Mouse (Mus musculus): ENCODE results near the gene Zgrf1. TPM values are rescaled to one million over a fixed set of nuclear protein-coding genes. Genes with fewer than 3 reads are reported as not detected.

Gene Zgrf1
- polyA plus RNA-seq, 1 experiment from 2014 or later, result 20.8 TPM

GRCm38 (mm10) chr3:127529824-127530223 lies 23.5 kb upstream of the Zgrf1 start:
- H3K27ac ChIP-seq, result no peak overlapping the region
- H3K4me3 ChIP-seq, result no peak overlapping the region
- H3K36me3 ChIP-seq (replicated peaks), result 0 out of 2 replicates have a peak, but pooled peaks cover 2% of the 10 kb centered on the region
- no peaks in the 10 kb centered on the region for H3K9me3 ChIP-seq
- H3K4me1 ChIP-seq, result peaks cover 9% of the 10 kb centered on the region
- DNase-seq (ENCODE audit: extremely low spot score, low spot score), result no peak
- no peaks in the 10 kb centered on the region for H3K27me3 ChIP-seq (ENCODE audit: poor library complexity, severe bottlenecking)
- 79% methylated on average over 4 of the region's 4 CpGs for WGBS

DNA sequence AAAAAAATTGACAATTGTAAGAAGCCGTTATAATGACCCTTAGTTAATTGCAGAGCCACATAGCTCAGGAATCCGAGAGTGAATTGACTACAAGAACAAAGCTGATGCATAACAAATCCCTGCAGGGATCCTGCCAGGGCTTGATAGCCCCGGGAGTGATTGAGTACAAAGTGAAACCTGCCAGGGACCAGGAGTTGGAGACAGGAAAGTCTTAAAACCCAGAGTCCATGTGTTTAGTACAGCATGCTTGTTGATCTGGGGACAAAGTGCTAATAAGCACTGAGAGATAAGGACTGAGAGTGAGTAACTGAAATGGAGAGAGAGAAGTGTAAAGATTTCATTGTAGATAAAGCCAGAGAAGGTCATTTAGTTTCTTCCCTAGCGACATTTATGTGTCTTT lies 23.0 kb upstream of the Zgrf1 start:
- peak overlapping the region; percentile 35; the same call in 1 of the 2 replicates for H3K27ac ChIP-seq
- 10% methylated on average over 4 of the region's 4 CpGs for WGBS
- H3K36me3 ChIP-seq (replicated peaks), result 0 out of 2 replicates have a peak, but pooled peaks cover 2% of the 10 kb centered on the region
- H3K27me3 ChIP-seq (ENCODE audit: poor library complexity, severe bottlenecking), result no peaks in the 10 kb centered on the region
- peaks cover 9% of the 10 kb centered on the region for H3K4me1 ChIP-seq
- DNase-seq (ENCODE audit: extremely low spot score, low spot score), result no peak
- no peak overlapping the region for H3K4me3 ChIP-seq
- no peaks in the 10 kb centered on the region for H3K9me3 ChIP-seq

DNA sequence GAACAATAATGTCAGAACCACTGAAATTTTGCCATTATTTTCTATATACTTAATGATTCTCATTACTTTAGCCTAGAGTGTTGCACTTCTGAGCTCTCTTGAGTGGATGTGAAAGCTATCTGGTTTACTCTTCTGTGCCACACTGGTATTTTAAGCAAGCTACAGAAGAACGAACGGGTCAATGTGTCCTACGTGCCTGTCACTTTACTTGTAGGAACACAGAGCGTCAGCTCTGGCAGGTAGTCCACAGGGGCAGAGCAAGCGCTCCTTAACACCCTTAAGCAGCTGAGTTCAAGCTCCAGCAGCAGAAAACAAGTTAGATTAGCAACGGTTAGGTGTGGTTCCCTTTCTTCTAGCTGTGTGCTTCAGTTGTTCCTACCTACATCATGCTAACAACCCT lies 14.1 kb upstream of the Zgrf1 start:
- Histone ChIP-seq H3K9me3 (no peaks in the 10 kb centered on the region), H3K36me3 (replicated peaks) (peaks cover 76% of the 10 kb centered on the region), H3K27ac (no peak overlapping the region), H3K4me3 (no peak overlapping the region), H3K27me3 (ENCODE audit: poor library complexity, severe bottlenecking) (no peaks in the 10 kb centered on the region), H3K4me1 (no peaks in the 10 kb centered on the region)
- 65% methylated on average over 6 of the region's 6 CpGs for WGBS
- no peak for DNase-seq (ENCODE audit: extremely low spot score, low spot score)

DNA sequence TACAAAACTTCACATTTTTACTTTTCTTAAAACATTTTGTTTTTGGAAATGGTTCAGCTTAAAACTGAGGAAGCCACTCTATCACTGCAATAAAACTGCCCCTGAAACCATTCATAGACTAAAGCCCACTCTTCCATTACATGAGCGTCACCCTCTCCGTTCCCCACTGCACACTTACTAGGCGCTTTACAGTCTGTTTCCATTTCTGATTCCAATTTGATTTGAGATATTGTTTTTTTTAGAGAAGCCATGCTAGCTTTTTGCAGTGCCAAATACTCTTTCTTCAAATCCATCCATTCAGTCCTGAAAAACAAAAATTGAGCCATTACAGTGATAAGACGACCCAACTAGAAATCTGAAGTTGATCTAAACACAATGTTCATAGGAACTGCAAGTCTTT lies 9.3 kb upstream of the Zgrf1 start:
- no peaks in the 10 kb centered on the region for H3K9me3 ChIP-seq
- no peak overlapping the region for H3K4me3 ChIP-seq
- H3K4me1 ChIP-seq, result 0 out of 2 replicates have a peak, but pooled peaks cover 7% of the 10 kb centered on the region
- 79% methylated on average over 4 of the region's 4 CpGs for WGBS
- peaks cover 78% of the 10 kb centered on the region for H3K36me3 ChIP-seq (replicated peaks)
- H3K27me3 ChIP-seq (ENCODE audit: poor library complexity, severe bottlenecking), result peaks cover 6% of the 10 kb centered on the region; the same call in 1 of the 2 replicates
- H3K27ac ChIP-seq, result no peak overlapping the region
- DNase-seq (ENCODE audit: extremely low spot score, low spot score), result no peak

- no peak for DNase-seq (ENCODE audit: extremely low spot score, low spot score)
- Histone ChIP-seq H3K27me3 (ENCODE audit: poor library complexity, severe bottlenecking) (peaks cover 6% of the 10 kb centered on the region; the same call in 1 of the 2 replicates), H3K27ac (no peak overlapping the region), H3K9me3 (no peaks in the 10 kb centered on the region), H3K4me3 (no peak overlapping the region), H3K4me1 (0 out of 2 replicates have a peak, but pooled peaks cover 7% of the 10 kb centered on the region), H3K36me3 (replicated peaks) (peaks cover 73% of the 10 kb centered on the region)
- 25% methylated on average over 5 of the region's 5 CpGs for WGBS
Measured at GRCm38 (mm10) chr3:127544610-127545121, 8.6 kb upstream of the Zgrf1 start.

- DNase-seq (ENCODE audit: extremely low spot score, low spot score), result peak; percentile 44
- H3K4me1 ChIP-seq, result peaks cover 16% of the 10 kb centered on the region
- no peak overlapping the region for H3K4me3 ChIP-seq
- no peaks in the 10 kb centered on the region for H3K9me3 ChIP-seq
- peaks cover 44% of the 10 kb centered on the region for H3K36me3 ChIP-seq (replicated peaks)
- 24% methylated on average over 5 of the region's 5 CpGs for WGBS
- H3K27me3 ChIP-seq (ENCODE audit: poor library complexity, severe bottlenecking), result peaks cover 6% of the 10 kb centered on the region; the same call in 1 of the 2 replicates
- H3K27ac ChIP-seq, result no peak overlapping the region
Measured at GRCm38 (mm10) chr3:127547882-127548281, 5.4 kb upstream of the Zgrf1 start.

- no peaks in the 10 kb centered on the region for H3K27me3 ChIP-seq (ENCODE audit: poor library complexity, severe bottlenecking)
- DNase-seq (ENCODE audit: extremely low spot score, low spot score), result no peak
- no peaks in the 10 kb centered on the region for H3K9me3 ChIP-seq
- peaks cover 21% of the 10 kb centered on the region for H3K4me1 ChIP-seq
- 9% methylated on average over 13 of the region's 13 CpGs for WGBS
- H3K36me3 ChIP-seq (replicated peaks), result peaks cover 22% of the 10 kb centered on the region
- peak overlapping the region; percentile 69 for H3K4me3 ChIP-seq
- H3K27ac ChIP-seq, result peak overlapping the region; percentile 99
Measured at GRCm38 (mm10) chr3:127552434-127552972, 786 bp upstream of the Zgrf1 start.

DNA sequence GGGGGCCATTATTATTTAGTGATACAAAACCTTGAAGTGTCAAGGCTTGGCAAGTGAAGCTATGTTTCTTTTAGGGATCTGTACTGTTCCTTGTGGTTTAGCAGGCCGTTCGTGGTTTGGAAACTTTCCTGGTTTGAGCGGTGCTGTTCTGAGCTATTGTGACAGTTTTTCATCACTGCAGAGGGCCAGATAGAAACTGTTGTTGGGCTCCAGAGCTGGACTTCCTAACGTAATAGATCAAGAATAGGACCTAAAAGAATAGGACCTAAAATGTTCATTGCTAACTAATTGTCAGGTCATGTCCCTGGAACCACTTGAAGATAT lies 393 bp downstream of the Zgrf1 start:
- H3K36me3 ChIP-seq (replicated peaks), result peaks cover 32% of the 10 kb centered on the region
- H3K9me3 ChIP-seq, result no peaks in the 10 kb centered on the region
- peak overlapping the region; percentile 69 for H3K4me3 ChIP-seq
- peak overlapping the region; percentile 99 for H3K27ac ChIP-seq
- H3K4me1 ChIP-seq, result peaks cover 21% of the 10 kb centered on the region
- H3K27me3 ChIP-seq (ENCODE audit: poor library complexity, severe bottlenecking), result no peaks in the 10 kb centered on the region
- DNase-seq (ENCODE audit: extremely low spot score, low spot score), result no peak
- 3% methylated on average over 4 of the region's 4 CpGs for WGBS

DNA sequence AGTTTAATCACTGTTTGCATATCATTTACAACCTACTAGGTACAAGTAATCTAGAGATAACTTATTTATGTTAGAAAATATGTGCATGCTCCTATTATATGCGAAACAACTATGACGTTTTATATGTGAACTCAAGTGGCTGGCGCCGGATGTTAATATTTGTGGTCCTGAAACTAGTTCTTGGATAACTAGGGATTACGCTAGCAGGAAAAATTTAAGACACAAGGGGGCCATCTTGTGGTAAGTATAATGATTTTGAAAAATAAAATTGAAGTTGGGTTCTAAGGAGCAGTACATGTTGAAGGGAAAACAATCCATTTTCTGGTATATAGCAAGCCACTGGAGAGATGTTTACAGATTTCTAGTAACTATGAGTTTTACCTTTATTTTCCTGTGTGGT lies 1.4 kb downstream of the Zgrf1 start:
- H3K4me3 ChIP-seq, result peak overlapping the region; percentile 69
- peaks cover 21% of the 10 kb centered on the region for H3K4me1 ChIP-seq
- H3K9me3 ChIP-seq, result no peaks in the 10 kb centered on the region
- H3K36me3 ChIP-seq (replicated peaks), result peaks cover 41% of the 10 kb centered on the region
- 74% methylated on average over 5 of the region's 5 CpGs for WGBS
- no peak overlapping the region for H3K27ac ChIP-seq
- DNase-seq (ENCODE audit: extremely low spot score, low spot score), result no peak
- H3K27me3 ChIP-seq (ENCODE audit: poor library complexity, severe bottlenecking), result no peaks in the 10 kb centered on the region

- no peak for DNase-seq (ENCODE audit: extremely low spot score, low spot score)
- Histone ChIP-seq H3K9me3 (no peaks in the 10 kb centered on the region), H3K4me1 (peaks cover 12% of the 10 kb centered on the region), H3K27ac (no peak overlapping the region), H3K4me3 (no peak overlapping the region), H3K27me3 (ENCODE audit: poor library complexity, severe bottlenecking) (no peaks in the 10 kb centered on the region), H3K36me3 (replicated peaks) (peaks cover 69% of the 10 kb centered on the region)
Measured at GRCm38 (mm10) chr3:127558201-127558600, 4.9 kb downstream of the Zgrf1 start.

DNA sequence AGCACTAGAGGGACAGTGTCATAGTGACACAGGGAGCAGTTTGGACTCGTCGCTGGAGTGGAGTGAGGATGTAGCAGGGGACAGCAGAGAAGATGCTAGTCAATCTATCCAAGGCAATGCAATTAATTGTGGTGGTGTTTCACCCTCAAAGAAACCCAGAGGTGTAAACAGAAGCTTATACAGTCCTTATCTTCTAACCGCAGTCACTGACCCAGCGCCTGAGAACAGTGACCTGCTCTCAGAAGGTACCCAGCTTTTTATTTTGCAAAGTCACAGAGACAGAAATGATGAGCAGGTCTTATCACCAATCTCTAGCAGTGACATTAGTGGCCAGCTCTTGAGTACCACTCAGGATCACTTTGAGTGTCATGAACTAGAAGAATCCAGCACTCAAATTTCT lies 9.7 kb downstream of the Zgrf1 start:
- Histone ChIP-seq H3K4me1 (no peaks in the 10 kb centered on the region), H3K27me3 (ENCODE audit: poor library complexity, severe bottlenecking) (no peaks in the 10 kb centered on the region), H3K27ac (no peak overlapping the region), H3K36me3 (replicated peaks) (peaks cover 81% of the 10 kb centered on the region), H3K9me3 (no peaks in the 10 kb centered on the region), H3K4me3 (no peak overlapping the region)
- 97% methylated on average over 4 of the region's 4 CpGs for whole genome bisulfite sequencing
- no peak for DNase-seq (ENCODE audit: extremely low spot score, low spot score)

GRCm38 (mm10) chr3:127565129-127565528 lies 11.8 kb downstream of the Zgrf1 start:
- Histone ChIP-seq H3K4me3 (no peak overlapping the region), H3K4me1 (no peaks in the 10 kb centered on the region), H3K27ac (no peak overlapping the region), H3K36me3 (replicated peaks) (peaks cover 84% of the 10 kb centered on the region), H3K9me3 (no peaks in the 10 kb centered on the region), H3K27me3 (ENCODE audit: poor library complexity, severe bottlenecking) (no peaks in the 10 kb centered on the region)
- DNase-seq (ENCODE audit: extremely low spot score, low spot score), result no peak
- WGBS, result 80% methylated on average over 3 of the region's 3 CpGs

GRCm38 (mm10) chr3:127572557-127572956 lies 19.3 kb downstream of the Zgrf1 start:
- Histone ChIP-seq H3K27me3 (ENCODE audit: poor library complexity, severe bottlenecking) (no peaks in the 10 kb centered on the region), H3K4me3 (no peak overlapping the region), H3K9me3 (no peaks in the 10 kb centered on the region), H3K4me1 (no peaks in the 10 kb centered on the region), H3K27ac (no peak overlapping the region), H3K36me3 (replicated peaks) (peaks cover 84% of the 10 kb centered on the region)
- WGBS, result 64% methylated on average over 4 of the region's 4 CpGs
- no peak for DNase-seq (ENCODE audit: extremely low spot score, low spot score)

DNA sequence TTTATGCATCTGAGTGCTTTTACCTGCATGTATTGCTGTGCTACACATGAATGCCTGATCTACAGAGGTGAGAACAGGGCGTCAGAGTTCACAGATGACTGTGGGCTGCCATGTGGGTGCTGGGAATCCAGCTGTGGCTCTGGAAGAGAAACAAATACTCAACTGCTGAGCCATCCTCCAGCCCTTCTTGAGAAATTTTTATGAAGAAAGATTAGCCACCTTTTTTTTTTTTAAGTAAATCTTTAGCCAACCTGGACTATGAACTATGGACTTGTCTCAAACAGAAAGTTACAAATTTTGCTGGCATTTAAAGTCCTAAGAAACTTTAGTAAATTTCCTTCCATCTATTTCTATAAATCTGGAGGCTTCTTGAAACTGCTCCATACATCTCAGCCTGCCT lies 43.8 kb downstream of the Zgrf1 start:
- WGBS, result 88% methylated on average over 1 of the region's 1 CpGs
- H3K4me1 ChIP-seq, result no peaks in the 10 kb centered on the region
- no peak for DNase-seq (ENCODE audit: extremely low spot score, low spot score)
- no peaks in the 10 kb centered on the region for H3K27me3 ChIP-seq (ENCODE audit: poor library complexity, severe bottlenecking)
- no peak overlapping the region for H3K27ac ChIP-seq
- H3K36me3 ChIP-seq (replicated peaks), result peaks cover 91% of the 10 kb centered on the region
- no peak overlapping the region for H3K4me3 ChIP-seq
- no peaks in the 10 kb centered on the region for H3K9me3 ChIP-seq

Data from forebrain, embryonic 10.5 days (tissue).